Mouse (Mus musculus) spleen, adult 2 months (tissue): ENCODE results near the gene Aqp7. TPM values are rescaled to one million over a fixed set of nuclear protein-coding genes. Genes with fewer than 3 reads are reported as not detected.

Experiments used
- DNase-seq, 2 experiments: peaks; one replicate each; pipeline versions ENCODE4 v3.0.0 to v3.0.0-alpha.2; 2012 to 2021; ENCODE audit warnings: low spot score in 2 of 2, low read depth in 1 of 2
- H3K27ac ChIP-seq: fragments of 200-500 bp; 2 replicates; pipeline ENCODE4 v1.5.1; 2012; ENCODE audit warnings: low read length, inconsistent platforms; ENCODE audit not compliant: insufficient read depth
- H3K27me3 ChIP-seq: fragments of 200-500 bp; 2 replicates; pipeline ENCODE4 v1.6.1; 2012; ENCODE audit warnings: mild to moderate bottlenecking, moderate library complexity, low read length, inconsistent platforms; ENCODE audit not compliant: control insufficient read depth, insufficient read depth
- H3K36me3 ChIP-seq: fragments of 200-500 bp; 2 replicates; pipeline ENCODE4 v1.6.1; 2012; ENCODE audit warnings: mild to moderate bottlenecking, low read length, inconsistent platforms; ENCODE audit not compliant: control insufficient read depth, insufficient read depth
- H3K4me1 ChIP-seq: fragments of 200-500 bp; 2 replicates; pipeline ENCODE4 v1.6.1; 2011; ENCODE audit warnings: inconsistent platforms; ENCODE audit not compliant: control insufficient read depth, insufficient read depth, insufficient read length
- H3K4me3 ChIP-seq: fragments of 200-500 bp; 2 replicates; pipeline ENCODE4 v1.5.1; 2011; ENCODE audit warnings: mild to moderate bottlenecking, inconsistent platforms; ENCODE audit not compliant: insufficient read depth, insufficient read length; ENCODE audit errors: extremely low read depth
- CTCF ChIP-seq: fragments of 200-500 bp; IDR thresholded peaks from 2 replicates; pipeline ENCODE4 v1.5.1; 2011; ENCODE audit warnings: mild to moderate bottlenecking, inconsistent platforms; ENCODE audit not compliant: insufficient read depth, insufficient read length, insufficient replicate concordance; ENCODE audit errors: extremely low read depth
- POLR2A ChIP-seq: fragments of 200-500 bp; IDR thresholded peaks from 2 replicates; pipeline ENCODE4 v1.6.1; 2011; ENCODE audit warnings: low read depth, low read length, inconsistent platforms
- WGBS: fragments of 180-500 bp; shearing (Covaris S2); methylation state at CpG from one replicate; pipeline ENCODE4 v1.1.7; 2018; 5-methylcytosine and 5-hydroxymethylcytosine counted together
- polyA plus RNA-seq: library from polyadenylated mRNA; depleted of rRNA; stranded (reverse); fragments of >200 nt; gene quantifications from 2 replicates; pipeline ENCODE4 v1.2.3, GENCODE M21; 2012

The Aqp7 gene
- polyA plus RNA-seq, 1 experiment = 0.07 TPM

DNA sequence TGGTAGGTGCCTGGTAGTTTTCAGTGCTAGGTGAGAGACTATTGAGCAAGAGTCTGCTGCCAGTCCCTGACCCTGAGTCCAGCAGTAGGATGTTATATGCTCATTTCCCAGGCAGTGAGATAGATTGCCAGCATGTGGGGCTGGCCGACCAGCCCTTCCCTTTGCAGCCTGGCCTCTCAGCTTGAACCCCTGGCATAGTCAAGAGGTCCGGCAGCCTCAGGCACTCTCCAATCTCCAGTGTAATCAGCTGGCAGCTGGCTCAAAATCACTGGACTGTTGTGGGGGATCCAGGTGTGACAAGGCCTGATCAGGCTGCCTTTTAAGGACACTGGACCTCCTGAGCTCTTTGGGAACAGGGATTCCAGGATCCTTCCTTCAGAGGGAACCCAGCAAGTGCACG lies 15.4 kb upstream of the Aqp7 start:
- 81% methylated on average over 3 of the region's 3 CpGs for WGBS

DNA sequence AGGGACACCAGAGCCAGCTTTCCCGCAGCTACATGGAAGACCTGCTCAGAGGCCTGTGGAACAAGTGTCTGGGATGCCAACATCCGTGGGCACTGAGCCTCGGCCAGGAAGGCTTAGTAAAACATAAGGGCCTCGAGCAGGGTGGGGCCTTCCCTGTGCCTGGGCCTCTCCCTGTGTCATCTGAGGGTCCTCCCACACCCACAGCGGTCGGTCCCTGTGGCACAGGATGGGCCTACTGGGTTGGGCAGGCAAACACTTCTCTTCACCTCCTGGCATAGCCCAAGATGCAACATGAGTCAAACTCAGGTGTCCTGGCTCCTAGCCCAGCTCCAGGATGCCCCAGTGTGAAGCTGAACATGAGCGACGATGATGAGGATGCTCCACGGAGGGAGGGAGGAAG lies 9.4 kb upstream of the Aqp7 start:
- TF ChIP-seq CTCF (no peak), POLR2A (no peak)
- DNase-seq = no peak
- Histone ChIP-seq H3K4me3 (no peak overlapping the region), H3K27ac (no peak overlapping the region), H3K4me1 (no peaks in the 10 kb centered on the region), H3K27me3 (no peaks in the 10 kb centered on the region), H3K36me3 (no peaks in the 10 kb centered on the region)
- WGBS = 85% methylated on average over 8 of the region's 9 CpGs

More for the DNA sequence above, 15.4 kb upstream of the Aqp7 start:
- Histone ChIP-seq H3K4me1 (no peaks in the 10 kb centered on the region), H3K36me3 (no peaks in the 10 kb centered on the region), H3K27ac (no peak overlapping the region), H3K27me3 (no peaks in the 10 kb centered on the region), H3K4me3 (no peak overlapping the region)
- DNase-seq = no peak
- TF ChIP-seq POLR2A (no peak), CTCF (no peak)

DNA sequence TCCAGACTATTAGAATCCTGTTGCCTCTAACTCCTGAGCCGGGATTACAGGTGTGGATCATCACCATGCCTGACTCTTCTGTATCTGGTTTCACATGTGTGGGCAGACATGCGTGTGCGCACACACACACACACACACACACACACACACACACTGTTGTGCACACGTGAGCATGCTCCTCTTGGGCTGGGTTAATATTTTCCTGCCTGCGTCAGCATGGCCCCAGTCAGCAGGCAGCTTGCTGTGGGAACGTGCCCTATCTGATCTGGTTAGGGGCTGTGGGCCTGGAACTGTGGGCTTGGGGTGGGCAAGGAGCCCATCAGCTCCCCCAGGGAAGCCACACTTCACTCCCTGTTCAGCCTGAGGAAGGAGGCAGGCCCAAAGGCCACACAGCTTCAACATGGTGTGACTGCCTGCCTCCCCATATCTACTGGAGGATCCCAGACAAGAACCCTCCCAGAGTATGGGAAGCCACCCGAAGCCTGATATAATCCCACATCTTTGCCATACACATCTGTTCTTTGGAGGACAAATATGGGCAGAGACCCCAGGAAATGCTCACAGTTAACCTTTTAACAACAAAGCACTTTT lies 8.9 kb upstream of the Aqp7 start:
- WGBS = 84% methylated on average over 7 of the region's 7 CpGs
- no peaks in the 10 kb centered on the region for H3K36me3 ChIP-seq
- DNase-seq = no peak
- TF ChIP-seq POLR2A = no peak
- TF ChIP-seq CTCF = no peak
- no peak overlapping the region for H3K27ac ChIP-seq
- no peaks in the 10 kb centered on the region for H3K4me1 ChIP-seq
- no peak overlapping the region for H3K4me3 ChIP-seq
- no peaks in the 10 kb centered on the region for H3K27me3 ChIP-seq

DNA sequence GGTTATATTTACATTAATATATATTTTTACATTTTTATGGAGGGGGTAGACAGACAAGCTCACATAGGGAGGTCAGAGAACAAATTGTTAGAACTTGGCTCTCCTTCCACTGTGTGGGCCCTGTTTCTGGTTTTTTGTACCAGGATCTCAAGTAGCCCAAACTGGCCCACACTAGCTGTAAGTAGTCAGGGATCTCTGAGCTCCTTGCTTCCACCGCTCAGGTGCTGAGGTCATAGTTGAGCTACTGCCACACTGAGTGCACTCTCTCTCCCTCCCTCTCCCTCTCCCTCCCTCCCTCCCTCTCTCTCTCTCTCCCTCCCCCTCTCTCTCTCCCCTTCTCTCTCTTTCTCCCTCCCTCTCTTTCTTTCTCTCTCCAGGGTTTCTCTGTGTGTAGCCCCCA lies 8.3 kb upstream of the Aqp7 start:
- WGBS = 73% methylated on average over 1 of the region's 1 CpGs
- Histone ChIP-seq H3K36me3 (no peaks in the 10 kb centered on the region), H3K27me3 (no peaks in the 10 kb centered on the region), H3K27ac (no peak overlapping the region), H3K4me3 (no peak overlapping the region), H3K4me1 (no peaks in the 10 kb centered on the region)
- TF ChIP-seq POLR2A = no peak
- no peak for DNase-seq

DNA sequence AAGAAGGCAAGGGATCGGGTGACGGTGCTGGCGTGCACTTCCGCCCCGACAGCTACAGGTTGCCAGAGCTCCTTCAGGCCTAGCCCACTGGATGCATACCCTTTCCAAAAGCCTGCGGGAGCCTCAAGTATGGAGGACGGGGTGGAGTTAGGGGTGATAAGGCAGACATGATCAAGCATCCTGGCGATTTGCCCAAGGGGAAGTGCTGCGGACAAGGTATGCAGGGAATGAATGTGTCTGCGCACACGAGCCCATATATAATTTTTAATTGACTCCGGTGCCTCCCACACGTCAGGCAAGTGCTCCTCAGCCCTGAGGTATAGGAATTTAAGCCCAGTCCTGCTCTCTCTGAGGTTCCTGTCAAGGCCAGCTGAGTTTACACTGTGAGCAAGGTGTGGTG lies 7.2 kb upstream of the Aqp7 start:
- 83% methylated on average over 13 of the region's 13 CpGs for WGBS
- no peaks in the 10 kb centered on the region for H3K36me3 ChIP-seq
- H3K4me1 ChIP-seq = no peaks in the 10 kb centered on the region
- no peak overlapping the region for H3K27ac ChIP-seq
- TF ChIP-seq CTCF (no peak), POLR2A (no peak)
- H3K27me3 ChIP-seq = no peaks in the 10 kb centered on the region
- no peak overlapping the region for H3K4me3 ChIP-seq
- no peak for DNase-seq

DNA sequence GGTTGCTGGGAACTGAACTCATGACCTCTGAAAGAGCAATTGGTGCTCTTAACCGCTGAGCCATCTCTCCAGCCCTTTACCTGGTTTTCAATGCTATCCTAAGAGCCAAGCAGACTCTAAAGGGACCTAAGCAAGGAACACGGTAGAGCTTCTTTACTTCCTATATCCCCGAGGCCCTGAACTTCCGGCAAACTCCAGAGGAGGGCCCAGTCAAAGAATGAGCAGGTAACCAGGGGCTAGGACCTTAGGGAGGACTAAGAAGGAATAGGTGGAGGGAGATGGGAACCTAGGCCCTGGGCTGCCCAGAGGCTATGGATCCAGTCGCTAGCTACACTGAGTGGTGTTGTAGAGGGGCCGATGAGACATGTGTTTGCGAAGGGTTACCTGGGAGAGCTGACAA lies 3.8 kb upstream of the Aqp7 start:
- H3K4me3 ChIP-seq = no peak overlapping the region
- TF ChIP-seq CTCF = no peak
- no peak for TF ChIP-seq POLR2A
- whole genome bisulfite sequencing = 93% methylated on average over 7 of the region's 7 CpGs

DNA sequence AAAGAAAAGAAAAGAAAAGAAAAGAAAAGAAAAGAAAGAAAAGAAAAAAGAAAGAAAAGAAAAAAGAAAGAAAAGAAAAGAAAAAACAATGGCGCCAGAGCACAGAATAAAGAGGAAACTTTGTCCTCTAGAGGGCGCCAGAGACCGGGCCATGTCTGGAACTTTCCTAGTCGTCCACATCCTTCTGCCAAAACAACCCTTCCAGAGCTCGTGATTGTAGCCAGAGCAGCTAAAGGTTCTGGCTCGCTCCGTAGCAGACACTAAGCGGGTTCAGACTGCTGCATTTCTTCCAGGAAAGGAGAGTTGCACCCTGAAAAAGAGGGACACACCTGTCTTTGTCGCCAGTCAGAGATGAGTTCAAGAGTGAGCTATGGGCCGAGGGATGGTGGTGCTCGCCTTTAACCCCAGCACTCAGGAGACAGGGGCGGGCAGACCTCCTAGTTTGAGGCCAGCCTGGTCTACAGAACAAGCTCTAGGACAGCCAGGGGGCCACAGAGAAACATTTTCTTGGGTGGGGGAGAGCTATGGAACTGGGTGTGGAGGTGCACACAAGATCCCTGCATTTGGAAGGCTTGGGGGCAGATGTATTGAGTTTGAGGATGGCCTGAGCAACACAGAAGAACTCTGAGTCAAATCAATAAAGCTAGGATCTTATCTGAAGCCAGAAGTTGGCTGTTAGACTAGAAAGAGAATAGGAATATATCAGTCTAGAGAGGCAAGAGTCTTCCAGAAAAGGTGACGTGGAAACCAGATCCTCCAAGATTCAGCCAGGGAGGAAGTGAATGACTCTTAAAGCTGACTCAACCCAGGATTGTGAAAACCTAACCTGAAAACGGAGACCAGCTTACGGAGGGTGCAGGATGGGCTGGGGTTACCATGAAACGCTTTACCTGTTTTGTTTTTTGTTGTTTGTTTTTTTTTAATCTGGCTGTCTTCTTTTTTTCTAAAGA lies 3.1 kb upstream of the Aqp7 start:
- peak; percentile 32 to 67 for DNase-seq
- TF ChIP-seq POLR2A = no peak
- TF ChIP-seq CTCF = peak; percentile 76; the same call in 1 of the 2 replicates
- no peak overlapping the region for H3K27ac ChIP-seq
- H3K36me3 ChIP-seq = no peaks in the 10 kb centered on the region
- H3K4me1 ChIP-seq = no peaks in the 10 kb centered on the region
- WGBS = 39% methylated on average over 16 of the region's 16 CpGs
- H3K27me3 ChIP-seq = no peaks in the 10 kb centered on the region
- H3K4me3 ChIP-seq = no peak overlapping the region

More for the DNA sequence above, 3.8 kb upstream of the Aqp7 start:
- Histone ChIP-seq H3K27me3 (no peaks in the 10 kb centered on the region), H3K36me3 (no peaks in the 10 kb centered on the region), H3K4me1 (no peaks in the 10 kb centered on the region), H3K27ac (no peak overlapping the region)
- no peak for DNase-seq
